Mouse (Mus musculus) heart, postnatal 0 days (tissue): ENCODE data around the gene Klrb1c.

ENCODE experiments used
- CTCF ChIP-seq: IDR thresholded peaks from 2 replicates; pipeline ENCODE4 v1.5.1; 2016; ENCODE audit warnings: antibody characterized with exemption, control low read depth, low read depth
- EP300 ChIP-seq: IDR thresholded peaks from 2 replicates; pipeline ENCODE4 v1.6.1; 2016; ENCODE audit warnings: antibody characterized with exemption, low read depth

- TF ChIP-seq CTCF: no peak
- TF ChIP-seq EP300: no peak
Measured at GRCm38 (mm10) chr6:128761144-128761540, 27.9 kb downstream of the Klrb1c start.
